Mouse (Mus musculus) thymus, postnatal 0 days (tissue): Measurements from ENCODE around the gene Arhgef2. TPM values are rescaled to one million over a fixed set of nuclear protein-coding genes. Genes with fewer than 3 reads are reported as not detected.

ENCODE experiments used
- DNase-seq: peaks from one replicate; pipeline ENCODE4 v3.0.0-alpha.2; 2015; ENCODE audit warnings: low spot score
- polyA plus RNA-seq: library from polyadenylated mRNA; unstranded; fragments of >200 nt; fragmentation: Nextera tagmentation; extraction: Ambion mirVana; gene quantifications from 2 replicates; pipeline ENCODE4 v1.2.1, GENCODE M21; 2015

The Arhgef2 gene
- polyA plus RNA-seq, 1 experiment from 2014 or later, result 94.5 TPM

DNA sequence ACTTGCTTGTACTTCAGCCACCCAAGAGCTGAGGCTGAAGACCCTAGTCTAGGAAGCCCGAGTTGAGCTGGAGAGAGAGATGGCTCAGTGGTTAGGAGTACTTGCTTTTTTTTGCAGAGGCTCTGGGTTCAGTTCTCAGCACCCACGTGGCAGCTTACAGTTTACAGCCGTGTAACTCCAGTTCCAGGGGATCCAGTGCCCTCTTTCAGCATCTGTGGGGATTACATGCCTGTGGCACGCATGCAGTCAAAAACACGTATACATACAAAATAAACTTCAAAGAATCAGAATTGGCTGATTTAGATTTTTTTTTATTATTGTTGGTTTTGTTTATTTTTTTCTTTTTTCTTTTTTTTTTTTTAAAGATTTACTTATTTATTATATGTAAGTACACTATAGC is 31.4 kb downstream of the Arhgef2 start:
- no peak for DNase-seq

DNA sequence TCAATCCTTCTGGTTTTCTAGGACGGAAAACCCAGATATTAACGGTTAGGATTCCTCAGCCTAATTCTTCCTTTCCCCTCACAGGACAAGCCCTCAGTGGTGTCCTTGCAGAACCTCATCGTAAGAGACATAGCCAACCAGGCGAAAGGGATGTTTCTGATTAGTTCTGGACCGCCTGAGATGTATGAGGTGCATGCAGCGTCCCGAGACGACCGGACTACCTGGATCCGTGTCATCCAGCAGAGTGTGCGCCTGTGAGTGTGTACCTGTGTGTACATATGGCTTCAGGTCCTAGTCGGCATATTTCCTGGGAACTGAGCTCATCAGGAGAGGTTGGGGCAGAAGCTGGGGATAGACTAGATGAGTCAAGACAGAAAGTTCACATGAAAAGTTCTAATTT is 33.5 kb downstream of the Arhgef2 start:
- no peak for DNase-seq

DNA sequence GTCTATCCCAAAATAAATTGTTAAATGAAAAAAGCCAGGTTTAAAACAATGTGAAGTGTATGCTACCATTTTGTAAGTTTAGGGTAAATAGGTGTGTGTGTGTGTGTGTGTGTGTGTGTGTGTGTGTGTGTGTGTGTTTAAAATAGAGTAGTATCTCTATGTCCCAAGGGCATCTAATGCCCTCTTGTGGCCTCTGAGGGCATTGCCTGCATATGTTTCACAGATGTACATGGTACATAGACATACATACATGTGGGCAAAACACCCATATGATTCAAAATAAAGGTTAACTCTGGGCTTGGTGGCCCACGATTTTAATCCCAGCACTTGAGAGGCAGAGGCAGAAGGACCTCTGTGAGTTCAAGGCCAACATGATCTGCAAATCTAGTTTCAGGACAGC is 34.9 kb downstream of the Arhgef2 start:
- peak; percentile 76 for DNase-seq

DNA sequence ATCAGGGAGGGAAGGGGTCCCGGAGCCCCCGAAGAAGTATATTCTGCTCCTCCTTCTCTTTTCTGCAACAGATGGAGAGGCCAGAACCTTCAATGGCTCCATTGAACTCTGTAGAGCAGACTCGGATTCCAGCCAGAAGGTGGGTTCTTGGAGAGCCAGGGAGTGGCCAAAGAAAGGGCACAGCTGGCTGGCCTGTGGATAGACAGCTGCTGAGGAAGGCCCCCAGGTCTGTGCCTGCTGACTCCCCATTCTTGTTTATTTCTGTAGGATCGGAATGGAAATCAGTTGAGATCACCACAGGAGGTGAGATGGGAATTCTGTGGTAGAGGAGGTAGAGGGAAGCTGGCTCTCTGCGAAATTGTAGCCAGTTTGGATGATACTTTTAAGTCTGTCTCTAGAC is 37.3 kb downstream of the Arhgef2 start:
- DNase-seq, result no peak

DNA sequence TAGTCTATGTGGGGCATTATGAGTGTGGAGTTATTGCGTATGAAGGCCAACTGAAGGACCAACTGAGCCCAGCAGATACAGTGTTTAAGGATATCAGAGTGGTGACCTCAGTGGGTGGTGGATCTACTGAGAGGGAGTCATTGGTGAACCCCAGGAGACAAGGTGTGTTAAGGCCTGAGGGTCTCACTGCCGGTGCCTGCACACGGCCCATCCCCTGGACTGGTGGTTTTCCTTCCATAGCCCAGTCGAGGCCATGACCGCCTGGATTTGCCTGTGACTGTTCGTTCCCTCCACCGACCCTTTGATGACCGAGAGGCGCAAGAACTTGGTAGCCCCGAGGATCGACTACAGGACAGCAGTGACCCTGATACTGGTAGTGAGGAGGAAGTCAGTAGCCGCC is 40.2 kb downstream of the Arhgef2 start:
- no peak for DNase-seq

DNA sequence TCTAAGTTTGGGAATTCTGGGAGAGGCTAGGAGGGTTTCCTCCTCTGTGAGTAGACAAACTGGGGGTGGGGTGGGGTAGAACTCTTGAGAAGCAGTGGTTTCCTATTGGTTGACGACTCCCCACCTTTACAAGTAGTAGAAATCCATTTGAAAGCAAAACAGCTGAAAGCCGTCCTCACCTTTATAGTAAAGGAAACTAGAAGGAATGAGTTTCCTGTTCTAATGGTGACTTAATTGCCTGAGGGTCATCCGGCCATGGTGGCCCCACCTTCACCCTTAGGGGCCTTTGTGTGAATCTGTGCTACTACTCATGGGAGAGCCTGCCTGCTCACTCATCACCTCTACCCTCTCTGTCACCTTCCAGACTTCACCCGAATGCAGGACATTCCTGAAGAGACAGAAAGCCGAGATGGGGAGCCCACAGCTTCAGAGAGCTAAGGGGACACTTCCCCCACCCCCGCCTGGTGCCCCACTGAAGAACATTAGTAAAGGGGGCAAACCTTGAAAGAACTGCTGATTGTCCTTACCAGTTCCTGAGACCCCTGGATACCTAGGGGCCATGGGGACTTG is 40.7 kb downstream of the Arhgef2 start:
- no peak for DNase-seq

DNA sequence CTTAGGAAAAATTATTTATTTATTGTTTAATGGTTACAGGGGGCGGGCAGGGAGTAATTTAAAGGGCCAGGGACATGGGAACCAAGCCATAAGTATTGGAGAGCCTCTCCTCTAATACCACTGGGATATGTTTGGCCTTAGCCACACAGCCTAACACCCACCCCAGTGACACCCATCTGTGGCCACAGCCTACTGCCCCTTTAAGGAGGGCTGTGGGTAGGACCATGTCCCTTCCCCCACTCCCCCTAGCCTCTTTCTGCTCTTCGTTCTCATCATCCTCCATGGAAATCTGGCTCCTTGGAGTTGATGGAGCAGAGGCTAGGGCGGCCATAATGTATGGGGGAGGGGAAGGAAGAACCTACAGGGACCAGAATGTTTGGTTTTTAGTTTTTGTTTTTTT is 41.3 kb downstream of the Arhgef2 start:
- no peak for DNase-seq

DNA sequence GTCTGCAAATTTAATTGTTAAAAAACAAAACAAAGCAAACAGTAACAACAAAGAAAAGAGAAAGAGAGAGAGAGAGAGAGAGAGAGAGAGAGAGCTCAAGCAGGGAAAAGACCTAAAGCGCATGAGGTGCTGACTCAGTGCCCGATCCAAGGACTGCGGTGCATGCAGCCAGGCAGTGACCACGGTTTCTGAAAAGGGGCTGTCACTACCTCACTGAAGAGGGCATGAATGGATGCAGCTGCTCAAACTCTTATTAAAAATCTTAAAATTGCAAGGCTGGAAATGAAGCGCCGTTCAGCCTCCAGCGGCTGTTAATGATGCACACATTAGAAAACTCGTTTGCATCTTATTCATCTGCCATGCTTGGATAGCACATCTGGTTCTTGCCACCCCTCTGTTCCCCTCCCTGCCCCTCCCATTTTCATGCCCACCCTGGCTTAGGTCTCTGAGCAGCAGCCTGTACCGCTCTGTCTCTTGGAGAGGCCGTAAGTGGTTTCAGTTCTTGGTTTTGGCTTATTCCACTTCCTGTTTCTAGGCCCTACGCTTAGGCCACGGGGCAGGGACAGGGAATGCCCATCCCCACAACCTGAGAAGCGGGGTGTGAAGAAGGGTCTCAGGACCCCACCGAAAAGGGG is 42.1 kb downstream of the Arhgef2 start:
- no peak for DNase-seq

DNA sequence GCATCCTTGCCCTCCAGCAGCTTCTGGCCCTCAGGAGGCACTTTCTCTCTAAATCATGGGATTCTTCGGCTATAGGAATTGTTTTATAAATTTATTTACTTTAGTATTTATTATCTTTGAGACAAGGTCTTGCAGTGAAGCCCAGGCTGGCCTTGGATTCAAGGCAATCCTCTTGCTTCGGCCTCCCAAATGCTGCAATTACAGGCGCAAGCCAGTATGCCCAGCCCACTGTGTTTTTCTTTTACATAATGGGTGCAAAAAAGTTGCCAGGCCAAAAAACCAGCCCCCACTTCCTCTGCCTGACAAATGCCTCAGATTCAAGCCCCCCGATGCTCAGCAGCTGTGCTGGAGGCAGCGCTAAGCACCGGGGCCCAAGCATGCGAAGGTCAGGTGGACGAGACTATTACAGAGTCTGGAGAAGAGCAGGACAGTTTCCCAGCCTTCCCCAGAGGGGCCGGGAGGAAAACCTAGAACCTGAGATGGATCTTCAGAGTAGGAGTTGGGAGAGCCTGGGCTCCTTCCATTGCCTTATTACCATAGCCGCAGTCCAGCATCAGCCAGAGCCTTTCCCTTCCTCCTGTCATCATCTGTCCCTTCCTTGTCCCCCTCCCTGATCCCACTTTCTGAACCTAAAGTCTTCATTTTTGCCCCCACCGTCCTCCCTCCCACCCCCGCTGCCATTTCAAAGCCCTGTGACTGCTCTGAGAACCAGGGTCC is 42.8 kb downstream of the Arhgef2 start:
- no peak for DNase-seq

DNA sequence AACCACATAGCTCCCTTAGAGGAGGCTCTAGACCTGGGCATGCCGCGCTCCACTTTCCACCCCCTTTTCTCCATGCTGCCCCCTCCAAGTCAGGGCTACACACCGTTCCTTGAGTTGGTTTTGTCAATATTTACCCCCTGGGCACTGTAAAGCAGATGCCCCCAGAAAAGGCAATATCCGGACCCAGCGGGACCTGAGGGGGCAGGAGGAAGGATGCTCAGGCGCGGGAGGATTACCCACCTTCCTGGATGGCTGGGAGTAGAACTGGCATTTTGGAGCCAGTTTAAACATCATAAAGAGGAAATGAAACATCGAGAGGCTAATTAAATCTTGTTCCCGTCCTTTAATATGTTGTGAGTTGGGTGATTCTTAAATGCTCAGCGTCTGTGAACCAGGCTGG is 43.4 kb downstream of the Arhgef2 start:
- no peak for DNase-seq

DNA sequence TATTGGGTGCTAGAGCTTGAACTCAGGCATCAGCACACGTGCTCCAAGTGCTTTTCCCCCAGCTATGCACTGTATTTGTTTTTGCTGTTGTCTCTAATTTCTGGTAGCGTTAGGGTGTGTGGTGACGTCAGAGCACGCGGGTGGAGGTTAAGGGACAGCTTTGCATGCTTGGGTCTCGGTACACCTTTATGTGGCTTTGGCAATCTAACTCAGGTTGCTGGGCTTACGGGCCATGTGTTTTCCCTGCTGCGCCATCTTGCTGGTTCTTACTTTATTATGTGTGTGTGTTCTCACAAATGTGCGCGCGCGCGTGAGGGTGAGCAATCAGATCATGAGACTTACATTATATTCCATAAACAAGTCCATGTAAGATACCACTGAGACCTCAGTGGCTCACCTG is 44.2 kb downstream of the Arhgef2 start:
- DNase-seq, result no peak

DNA sequence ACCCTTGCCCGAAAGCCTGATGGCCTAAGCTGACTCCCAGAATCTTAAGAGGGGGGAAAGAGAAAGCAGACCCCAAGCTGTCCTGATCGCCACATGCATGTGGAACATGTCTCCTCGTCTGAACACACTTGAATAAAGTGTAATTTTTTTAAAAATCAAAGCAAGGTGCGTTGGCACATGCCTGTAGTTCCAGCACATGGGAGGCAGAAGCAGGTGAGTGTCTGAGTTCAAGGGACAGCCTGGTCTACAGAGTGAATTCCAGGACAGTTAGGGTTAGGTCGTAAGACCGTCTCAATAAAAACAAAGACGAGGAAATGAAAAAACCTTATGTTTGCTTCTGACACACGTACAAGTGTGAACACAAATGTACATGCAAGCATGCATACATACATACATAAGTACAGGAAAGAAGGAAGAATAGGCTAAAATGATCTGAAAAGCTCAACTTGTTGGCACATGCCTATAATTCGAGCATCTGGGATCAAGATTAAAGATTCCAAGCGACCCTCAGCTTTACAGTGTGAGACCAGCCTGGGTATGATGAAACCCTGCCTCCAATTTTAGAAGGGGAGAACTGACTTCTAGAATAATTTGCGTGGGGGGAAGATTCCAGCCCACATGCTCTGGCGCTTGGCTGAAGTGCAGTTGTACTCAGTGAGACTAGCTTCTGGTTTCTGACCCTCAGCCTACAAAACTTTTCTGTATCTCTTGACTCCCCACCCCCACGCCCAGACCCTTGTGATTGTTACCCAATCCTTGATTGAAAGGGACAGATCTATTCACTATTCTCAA is 45.1 kb downstream of the Arhgef2 start:
- no peak for DNase-seq

DNA sequence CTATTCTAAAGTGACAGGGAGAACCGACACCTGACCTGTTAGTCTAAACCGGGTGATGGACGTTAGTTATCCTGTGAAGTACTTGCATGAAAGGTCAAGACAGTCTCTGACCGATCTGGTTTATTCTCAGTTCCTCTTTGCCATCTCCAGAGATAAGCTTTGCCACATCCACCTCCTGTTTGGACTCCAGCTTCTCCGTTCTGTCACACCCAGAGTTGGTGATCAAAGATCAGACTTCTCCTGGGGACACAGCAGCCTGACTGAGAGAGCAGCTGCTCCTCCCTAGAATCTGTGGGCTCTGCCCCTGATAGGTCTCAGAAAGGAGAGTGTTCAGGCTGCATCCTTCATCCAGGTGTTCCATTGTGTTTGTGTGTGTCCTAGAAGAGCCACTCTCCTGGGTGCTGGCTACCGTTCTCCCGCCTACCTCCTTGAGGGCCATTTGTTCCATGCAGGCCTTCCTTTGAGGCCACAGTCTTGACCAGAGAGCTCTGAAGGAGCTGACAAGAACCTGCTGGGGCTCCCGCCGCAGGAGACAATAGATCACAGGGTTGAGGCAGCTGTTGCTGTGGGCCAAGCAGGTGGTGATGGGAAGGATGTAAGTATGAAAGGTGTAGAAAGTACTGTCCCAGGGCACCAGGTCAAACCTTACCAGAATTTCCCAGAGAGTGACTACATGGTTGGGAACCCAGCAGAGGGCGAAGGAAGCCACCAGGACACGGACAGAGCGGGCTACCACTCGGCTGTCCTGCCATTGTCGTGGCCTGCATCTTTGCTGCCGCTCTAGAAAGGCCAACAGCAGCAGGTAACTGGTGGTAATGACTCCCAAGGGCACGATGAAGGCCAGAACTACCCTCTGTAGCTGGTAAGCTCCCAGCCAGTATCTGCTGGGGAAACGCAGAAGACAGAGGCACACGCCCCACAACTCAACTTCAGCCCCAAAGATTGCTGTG is 46.2 kb downstream of the Arhgef2 start:
- no peak for DNase-seq

DNA sequence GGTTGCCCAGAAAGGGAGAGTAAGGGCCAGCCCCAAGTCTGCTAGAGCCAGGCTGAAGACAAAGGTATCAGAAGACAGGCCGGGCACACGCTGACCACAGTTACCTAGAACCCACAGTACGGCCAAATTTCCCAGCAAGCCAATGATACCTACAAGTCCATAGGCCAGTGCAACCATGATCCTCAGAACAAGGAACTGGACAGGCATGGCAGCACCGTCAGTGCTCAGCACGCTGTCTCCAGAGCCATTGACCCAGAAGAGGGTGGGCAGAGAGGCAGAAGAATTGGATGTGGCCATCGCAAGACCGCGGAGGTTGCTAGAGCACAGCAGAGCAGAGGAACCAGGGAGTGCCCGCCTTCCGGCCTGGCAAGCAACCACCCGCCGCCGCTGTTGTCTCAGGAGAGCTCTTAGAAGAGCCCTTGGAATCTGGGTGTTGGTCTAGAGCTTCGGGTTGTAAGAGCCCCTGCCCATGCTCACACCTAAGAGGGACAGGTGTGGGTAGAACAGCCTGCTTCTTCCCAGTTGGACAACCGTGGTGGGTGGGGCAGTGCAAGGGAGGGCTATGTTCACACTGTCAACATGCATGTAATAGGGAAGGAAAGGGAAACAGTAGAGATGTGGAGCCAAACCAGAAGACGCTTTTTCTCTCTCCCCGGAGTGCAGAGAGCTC is 47.2 kb downstream of the Arhgef2 start, which contains the start of gene Rxfp4:
Gene Rxfp4 (minus strand): TSS at position 297 of the 670 bp plus-strand sequence.
- DNase-seq, result no peak

DNA sequence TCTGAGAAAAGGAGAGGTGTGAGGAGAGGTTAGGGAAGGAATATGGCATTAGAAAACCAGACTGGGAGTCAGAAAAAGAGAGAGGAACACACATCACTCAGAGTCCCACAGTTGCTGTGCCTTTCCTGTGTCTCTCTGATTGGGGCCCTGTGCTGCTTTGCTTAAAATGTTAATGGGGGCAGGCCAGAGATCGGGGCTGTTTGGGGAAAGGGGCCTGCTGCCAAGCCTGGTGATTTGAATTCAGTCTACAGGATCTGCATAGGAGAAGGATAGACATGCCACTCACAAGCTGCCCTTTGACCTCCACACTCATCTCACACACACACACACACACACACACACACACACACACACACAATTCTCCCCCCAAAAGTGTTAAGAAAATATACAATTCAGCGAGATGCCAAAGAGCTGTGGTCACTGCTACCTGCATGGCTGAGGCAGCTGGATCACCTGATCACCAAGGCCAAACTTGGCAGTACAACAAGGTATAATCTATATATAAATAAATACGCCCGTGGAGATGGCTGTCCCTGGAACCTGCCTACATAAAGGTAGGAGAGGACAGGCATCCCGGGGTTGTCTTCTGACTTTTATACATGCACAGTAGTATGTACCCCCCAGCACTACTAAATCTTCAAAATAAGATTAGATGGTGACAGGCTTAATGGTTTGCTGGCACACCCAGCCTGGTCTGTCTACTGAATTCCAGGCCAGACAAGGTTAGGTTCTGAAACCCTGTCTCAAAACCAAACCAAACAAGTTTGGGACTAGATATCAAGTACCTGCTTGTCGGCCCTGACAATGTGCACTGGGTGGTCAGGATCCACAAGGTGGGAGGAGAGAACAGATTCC is 48.0 kb downstream of the Arhgef2 start:
- DNase-seq, result no peak

DNA sequence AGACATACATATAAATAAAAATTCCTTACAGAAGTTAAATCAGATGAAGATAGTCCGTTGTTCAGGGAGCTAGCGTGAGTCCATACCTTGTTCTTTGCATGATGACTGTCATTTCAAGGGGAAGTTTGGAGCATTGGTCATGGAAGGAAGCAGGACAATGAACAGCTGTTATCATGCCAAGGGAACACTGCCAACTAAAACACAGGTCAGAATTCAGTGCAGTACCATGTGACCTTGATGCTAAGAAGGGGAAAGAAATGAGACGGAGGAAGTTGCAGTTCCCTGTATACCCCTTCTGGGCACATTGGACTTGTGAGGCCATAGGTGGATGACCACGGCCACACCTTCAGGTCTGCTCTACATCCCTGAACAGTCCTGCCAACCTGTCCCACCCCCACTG is 48.9 kb downstream of the Arhgef2 start:
- no peak for DNase-seq

DNA sequence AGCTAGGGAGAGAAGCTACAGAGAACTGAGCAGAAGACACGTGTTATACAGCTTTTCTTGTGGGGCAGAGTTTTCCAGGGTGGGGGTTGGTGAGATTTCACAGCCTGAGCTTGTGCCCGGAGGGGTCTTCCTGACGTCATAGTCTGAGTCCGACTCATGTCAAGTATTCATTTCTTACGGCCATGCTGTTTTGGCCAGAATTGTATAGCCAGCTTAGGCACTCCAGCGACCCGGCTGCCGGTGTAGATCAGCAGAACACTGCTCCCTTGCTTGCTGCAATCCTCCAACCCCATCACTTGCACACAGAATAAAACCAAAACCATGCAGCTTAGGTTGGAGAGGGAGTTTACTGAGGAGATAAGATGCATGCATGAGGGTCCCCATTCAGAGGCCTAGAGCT is 49.9 kb downstream of the Arhgef2 start:
- no peak for DNase-seq

DNA sequence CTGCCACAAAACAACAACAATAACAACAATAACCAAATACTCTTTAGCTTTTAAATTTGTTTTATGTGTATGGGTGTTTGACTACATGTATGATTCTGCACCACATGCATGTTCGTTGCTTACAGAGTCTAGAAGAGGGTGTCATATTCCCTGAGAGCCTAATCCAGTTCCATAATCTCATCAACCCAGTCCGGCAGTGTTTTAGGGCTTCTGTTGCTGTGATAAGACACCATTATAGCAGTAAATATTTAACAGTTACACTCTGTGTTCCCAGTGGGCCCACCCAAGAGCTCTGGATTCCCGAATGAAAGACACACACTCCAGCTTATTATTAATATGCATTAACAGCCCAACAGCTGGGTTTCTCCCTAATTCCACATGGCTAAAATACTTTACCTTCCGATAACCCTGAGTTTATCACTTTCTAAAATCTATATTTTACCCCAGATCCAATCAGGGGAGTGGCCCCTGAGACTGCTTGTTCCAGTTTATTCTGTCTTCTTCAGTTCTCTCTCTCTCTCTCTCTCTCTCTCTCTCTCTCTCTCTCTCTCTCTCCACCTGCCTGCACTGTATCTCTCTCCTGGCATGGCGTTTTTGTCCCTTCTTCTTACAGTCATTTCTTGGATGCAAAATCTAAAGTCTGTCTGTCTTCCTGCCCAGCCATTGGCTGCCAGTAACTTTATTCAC is 52.8 kb downstream of the Arhgef2 start:
- DNase-seq, result no peak

DNA sequence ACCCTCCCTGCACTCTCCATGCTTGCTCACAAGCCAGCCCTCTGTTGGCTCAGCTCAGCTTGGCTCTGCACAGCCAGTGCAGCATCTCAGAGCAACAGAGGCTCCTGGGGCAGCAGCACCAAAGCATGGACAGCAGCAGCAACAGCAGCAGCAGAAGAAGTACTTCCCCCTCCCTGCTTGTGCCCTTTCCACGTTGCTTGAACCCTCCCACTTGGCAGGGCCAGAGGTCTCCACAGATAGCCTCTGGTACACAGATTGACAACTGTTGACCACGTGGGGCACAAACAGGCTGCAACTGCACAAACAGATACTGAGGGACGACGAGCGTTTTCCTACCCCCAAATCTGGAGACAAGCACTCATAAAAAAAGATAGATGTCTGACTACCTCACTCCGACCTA is 54.0 kb downstream of the Arhgef2 start:
- no peak for DNase-seq
